Mouse (Mus musculus) thymus, postnatal 36 days (tissue): ENCODE measurements around the gene Ccdc103.

ENCODE experiments used
- DNase-seq, 2 experiments: peaks; one replicate each; pipeline ENCODE4 v3.0.0; 2022; ENCODE audit warnings: mixed read lengths in 2 of 2

Ccdc103 gene

DNA sequence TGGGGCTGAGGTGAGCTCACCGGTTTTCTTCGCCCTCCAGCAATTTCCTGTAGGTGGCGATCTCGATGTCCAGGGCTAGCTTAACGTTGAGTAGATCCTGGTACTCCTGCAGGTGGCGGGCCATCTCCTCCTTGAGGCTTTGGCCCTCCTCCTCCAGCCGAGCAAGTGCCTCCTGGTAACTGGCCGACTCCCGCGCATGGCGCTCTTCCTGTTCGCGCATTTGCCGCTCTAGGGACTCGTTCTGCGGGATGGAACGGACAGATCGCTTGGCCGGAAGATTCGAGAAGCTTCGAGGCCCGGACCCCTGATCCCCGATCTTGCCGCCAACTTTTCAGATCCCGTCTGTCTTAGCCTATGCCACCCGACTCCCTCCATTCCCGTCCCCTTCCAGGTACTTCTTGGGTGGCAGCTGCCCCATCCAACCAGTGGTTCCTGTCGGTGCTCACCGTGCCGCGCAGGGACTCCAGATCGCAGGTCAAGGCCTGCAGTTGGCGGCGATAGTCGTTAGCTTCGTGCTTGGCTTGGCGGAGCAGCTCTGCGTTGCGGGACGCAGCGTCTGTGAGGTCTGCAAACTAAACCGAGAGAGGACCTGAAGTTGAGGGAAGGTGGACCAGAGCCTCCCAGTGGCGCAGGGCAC, 12.1 kb downstream of the Ccdc103 start:
- peak; percentile 69 to 79 for DNase-seq

GRCm38 (mm10) chr11:102894716-102895115, 13.7 kb downstream of the Ccdc103 start:
- no peak for DNase-seq

DNA sequence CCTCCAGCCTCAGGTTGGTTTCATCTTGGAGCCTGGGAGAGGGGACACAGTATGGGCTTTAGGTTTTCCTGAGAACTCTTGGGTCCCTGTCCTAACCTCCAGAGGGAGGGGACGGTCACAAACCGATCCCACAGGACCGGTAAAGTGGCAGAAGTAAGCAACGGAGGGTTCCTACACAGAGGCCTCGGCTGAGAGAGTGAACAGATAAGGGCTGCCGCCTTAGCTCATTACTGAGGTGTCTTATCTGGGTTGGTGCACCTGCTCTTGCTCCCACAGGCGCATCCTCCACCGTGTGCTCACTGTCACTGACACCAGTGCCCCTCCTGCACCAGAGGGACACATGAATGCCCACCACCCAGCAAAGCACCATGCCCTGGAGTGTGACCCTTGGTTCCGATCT, 14.8 kb downstream of the Ccdc103 start:
- DNase-seq, result no peak

GRCm38 (mm10) chr11:102896641-102897040, 15.6 kb downstream of the Ccdc103 start:
- no peak for DNase-seq

- DNase-seq, result no peak
These were observed 17.4 kb downstream of the Ccdc103 start for GRCm38 (mm10) chr11:102898408-102898807.

DNA sequence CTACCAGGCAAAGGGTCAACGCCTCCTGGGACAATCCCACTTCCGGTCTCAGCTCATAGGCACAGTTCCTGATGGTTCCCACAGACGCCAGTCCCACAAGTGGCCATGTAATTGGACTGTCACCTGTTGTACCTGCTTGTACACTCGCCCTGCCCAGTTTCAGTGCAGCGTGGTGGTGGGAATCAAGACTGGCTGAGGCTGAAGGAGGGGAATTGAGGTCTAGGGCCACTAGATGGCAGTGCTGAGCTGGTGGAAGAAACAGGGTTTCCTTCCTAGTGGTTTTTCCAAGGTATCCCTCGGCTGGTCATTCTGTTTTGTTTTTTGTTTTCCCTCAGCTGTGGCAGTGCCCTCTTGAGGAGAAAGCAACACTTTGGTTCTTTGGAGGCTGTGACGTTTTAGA, 19.8 kb downstream of the Ccdc103 start, which contains the start of gene Gfap:
TSS of gene Gfap (minus strand) at position 150 of the 400 bp plus-strand sequence.
- DNase-seq, result peak; percentile 41 to 52

DNA sequence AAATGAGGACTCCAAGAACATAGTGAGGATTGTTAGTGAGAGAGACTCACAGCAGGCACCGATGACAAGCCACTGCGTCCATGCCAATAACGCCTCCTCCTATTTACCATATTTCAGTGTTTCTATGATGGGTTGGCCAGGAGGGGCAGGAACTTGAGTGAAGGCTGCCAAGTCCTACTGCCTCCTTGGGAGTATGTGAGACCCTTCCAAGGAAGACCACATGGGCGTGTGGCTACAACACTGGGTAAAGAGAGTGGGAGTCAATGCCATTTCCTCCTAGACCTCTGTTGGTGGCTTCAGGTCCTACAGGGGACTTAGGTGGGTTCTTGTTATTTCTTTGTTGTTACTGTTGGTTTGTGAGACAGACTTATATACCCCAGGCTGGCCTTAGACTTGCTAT, 20.2 kb downstream of the Ccdc103 start:
- no peak for DNase-seq

GRCm38 (mm10) chr11:102902107-102902506, 21.1 kb downstream of the Ccdc103 start:
- no peak for DNase-seq

DNA sequence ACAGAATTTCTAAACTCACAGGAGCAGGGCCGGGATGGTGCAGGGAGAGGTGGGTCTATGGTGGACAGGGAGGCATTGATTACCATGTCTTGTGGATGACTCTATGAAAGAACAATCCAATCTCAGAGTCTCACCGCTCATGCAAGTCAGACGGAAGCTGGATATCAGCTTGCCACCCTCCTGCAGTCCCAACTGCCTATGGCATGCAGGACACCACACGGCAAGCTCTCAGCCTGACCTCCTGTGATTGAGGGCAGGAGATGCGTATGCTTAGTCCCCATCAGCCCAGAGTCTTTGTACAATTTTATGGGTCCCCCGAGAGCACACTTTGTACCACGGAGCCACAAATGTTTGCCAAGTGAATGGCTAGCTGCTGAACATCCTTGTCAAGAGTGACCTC, 22.6 kb downstream of the Ccdc103 start:
- DNase-seq, result no peak

DNA sequence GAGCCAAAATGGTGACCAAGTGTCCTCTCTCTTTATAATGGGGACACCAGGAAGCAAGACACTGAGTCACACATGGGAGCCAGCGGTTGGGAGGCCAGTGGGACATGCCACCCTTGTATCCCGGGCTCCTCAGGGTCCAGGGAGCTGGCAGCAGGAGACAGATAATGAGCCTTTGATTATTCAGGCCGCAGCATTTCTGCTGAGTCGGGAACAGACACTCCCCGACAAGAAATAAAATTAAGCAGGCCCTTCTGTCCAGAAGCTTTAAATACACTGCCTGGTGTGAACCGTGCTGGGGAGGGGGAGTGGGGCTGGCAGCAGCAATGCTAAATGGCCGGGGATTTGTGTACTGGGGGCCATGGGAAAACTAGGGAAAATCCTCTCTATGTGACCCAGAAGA, 30.4 kb downstream of the Ccdc103 start:
- DNase-seq, result no peak

DNA sequence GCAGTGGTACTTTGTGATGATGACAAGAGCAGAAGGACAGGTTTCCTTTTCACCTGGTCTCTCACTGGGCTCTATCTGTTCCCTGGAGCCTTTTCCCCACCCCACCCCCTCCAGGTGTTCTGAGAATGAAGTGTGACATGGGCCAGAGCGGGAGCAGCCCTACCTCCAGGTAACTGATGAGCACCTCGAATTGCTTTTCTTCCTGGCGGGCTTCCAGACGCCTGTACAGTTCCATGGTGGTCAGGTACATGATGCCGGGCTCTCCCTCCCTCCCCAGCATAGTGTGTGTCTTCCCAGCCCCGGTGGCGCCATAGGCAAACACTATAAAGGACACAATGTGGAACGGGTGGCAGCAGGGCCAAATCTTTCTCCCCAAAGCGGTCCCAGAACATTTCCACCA, 34.4 kb downstream of the Ccdc103 start:
- no peak for DNase-seq

DNA sequence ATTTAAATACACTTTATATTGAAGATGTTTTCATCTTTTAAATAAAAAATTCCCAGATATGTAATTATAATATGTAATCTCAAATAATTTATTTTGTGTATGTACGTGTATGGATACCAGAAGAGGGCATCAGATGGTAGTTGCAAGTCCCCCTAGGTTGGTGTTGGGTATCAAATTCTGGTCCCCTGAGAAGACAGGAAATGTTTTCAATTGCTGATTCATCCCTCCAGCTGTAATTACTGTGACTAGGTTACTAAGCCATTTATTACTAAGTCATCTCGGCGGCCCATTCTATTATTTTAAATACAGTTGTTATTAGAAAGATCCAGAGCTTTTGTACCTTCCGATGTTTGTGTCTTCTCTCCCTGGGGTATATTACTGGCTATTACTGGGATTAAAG, 37.1 kb downstream of the Ccdc103 start:
- DNase-seq, result no peak

DNA sequence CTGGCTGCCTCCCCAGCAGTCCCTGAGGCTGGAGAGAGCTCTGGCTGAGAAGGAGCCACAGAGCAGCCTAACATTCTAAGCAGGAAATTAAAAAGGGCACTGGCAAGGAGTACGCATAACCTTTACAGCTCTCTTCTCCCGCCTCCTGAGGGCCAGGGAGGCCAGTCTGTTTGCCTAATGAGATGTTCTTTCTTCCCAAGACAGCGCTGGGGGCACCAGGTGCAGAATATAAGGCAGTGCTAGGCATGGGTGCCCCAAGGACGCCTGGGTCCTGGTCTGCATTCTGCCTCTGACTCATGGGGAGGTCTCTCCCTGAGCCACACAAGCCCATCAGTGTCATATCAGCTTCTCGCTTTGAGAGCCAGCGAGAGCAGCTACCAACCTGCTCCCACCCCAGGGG, 40.5 kb downstream of the Ccdc103 start:
- DNase-seq, result no peak

DNA sequence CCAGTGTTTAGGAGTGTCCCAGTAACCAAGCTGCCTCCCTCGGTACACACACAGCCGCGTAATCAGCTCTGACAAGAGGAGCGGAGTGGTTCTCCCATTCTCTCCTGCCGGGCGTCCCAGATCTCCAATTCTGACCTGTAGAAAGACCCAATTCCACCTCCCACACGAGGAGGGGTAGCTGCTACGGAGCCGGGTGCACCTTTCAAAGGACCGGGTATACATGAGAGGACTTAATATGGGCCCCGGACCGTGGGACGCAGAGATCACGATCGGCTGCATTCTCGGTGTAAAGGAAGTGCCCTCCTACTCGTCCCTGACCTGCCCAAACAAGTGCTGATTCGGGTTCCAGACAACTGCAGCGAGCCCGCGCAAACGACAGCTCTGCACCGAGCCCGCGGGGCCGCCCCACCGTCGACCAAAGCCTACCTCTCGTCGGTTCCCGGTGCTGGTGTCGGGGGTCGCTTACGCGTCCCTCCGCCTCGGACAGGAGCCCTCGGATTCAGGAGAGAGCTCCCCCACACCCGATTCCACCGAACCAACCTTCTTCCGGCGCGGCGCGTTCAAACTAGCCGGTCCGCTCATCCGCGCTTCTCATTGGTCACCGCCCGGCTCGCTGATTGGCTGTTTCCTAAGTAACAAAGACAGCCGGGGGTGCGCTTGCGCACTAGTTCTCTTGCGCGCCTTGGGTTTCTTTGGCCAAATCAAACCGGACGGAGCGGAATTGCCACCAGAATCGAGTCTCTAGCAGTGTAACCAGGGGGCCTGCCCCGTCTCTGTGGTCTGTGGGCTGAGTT, 43.8 kb downstream of the Ccdc103 start, which contains the start of gene Kif18b:
TSS of gene Kif18b (minus strand) at position 568 of the 794 bp plus-strand sequence.
- peak; percentile 91 to 93 for DNase-seq

- no peak for DNase-seq
These were observed 44.3 kb downstream of the Ccdc103 start for GRCm38 (mm10) chr11:102925351-102925717.

DNA sequence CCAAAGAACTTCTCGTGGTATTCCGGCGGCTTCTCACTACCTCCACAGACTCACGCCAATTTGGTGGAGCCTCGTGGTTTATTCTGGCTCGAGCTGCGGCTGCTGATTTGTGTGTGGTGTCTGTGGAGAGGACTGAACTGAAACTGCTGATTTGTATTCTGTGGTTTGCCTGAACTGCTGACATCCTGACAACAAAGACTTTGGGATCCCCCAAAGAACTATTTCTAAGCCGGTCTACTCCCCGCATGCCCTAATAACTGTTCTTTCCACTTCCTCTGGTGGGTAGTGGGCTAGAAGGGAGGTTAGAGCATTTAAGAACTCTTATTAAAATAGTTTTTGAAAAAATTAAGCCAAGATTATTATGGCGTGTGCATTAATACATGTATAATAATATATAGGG, 49.7 kb downstream of the Ccdc103 start:
- DNase-seq, result no peak
